Mouse (Mus musculus) MEL-GATA-1-ER (cell line): Measurements from ENCODE around the gene Wdfy2.

Source experiments
- DNase-seq: peaks from one replicate; pipeline ENCODE4 v3.0.0-alpha.2; 2012; ENCODE audit warnings: low read depth; ENCODE audit errors: extremely low read depth

Gene Wdfy2

DNA sequence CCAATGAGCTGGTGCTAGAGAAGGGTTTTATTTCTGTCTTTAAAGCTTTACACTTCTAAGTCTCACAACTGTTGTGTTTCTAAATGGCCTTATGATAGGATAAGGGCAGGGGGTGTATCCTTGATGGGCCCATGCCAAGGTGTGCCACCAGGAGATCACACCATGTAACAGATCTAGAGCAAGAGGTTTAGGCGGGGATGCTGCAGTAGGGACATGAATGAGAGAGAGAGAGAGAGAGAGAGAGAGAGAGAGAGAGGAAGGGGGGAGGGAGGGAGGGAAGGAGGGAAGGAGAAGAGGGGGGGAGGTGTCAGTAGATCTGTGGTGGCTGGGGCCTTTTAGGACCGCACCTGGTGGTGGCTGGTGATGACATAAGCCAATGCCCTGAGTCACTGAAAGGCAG lies 5.5 kb downstream of the Wdfy2 start:
- no peak for DNase-seq

DNA sequence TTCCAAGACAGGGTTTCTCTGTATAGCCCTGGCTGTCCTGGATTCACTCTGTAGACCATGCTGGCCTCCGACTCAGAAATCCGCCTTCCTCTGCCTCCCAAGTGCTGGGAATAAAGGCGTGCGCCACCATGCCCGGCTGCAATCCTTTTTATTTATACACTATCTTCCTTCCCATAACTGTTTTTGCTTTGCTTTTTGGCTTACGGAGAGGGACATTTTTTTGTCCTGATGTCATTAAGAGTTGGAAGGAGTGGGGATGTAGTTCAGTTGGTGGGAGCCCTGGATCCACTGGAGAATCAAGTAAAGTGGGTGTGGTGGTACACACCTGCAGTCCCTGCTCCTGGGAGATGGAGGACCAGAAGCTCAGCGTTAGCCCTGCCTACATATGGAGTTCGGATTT lies 6.7 kb downstream of the Wdfy2 start:
- no peak for DNase-seq

- DNase-seq: no peak
Observed at GRCm38 (mm10) chr14:62845011-62845840, 7.7 kb downstream of the Wdfy2 start.

DNA sequence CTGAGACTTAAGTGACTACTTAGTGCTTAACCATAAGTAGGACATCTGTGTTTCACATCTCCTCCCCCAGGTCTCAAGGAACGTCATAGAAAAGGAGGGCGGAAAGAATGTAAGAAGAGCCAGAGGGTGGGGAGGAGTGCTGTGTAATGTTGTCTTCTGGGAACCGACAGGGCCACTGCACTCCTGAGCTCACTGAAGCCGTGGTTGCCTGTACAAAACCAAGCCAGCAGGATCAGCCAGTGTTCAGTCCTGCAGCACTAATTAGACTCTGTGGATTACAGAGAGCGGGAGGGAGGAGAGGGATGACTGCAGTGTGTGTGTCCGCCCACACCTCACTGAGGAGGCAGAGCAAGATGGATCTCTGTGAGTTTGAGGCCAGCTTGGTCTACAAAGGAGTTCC lies 13.5 kb downstream of the Wdfy2 start:
- DNase-seq: no peak

DNA sequence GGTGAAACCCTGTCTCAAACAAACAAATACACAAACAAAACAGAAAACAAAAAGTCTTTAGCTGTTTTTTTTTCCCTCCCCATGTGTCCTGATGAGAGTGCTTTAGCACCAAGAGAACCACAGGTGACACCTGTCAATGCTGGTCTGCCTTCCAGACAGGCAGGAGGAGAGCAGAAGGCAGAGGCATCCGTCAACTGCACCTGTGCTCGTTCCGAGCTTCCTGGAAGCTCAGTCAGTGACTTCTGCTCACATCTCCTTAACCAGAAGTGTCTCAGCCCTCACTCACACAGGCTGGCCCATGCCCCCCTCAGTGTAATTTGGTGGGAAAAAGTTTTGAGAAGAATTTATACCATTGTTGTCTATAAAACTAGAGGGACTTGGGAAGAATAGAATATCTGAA lies 15.4 kb downstream of the Wdfy2 start:
- DNase-seq: no peak

- DNase-seq: no peak
Observed at GRCm38 (mm10) chr14:62855077-62855835, 17.8 kb downstream of the Wdfy2 start.

GRCm38 (mm10) chr14:62855863-62856262 lies 18.4 kb downstream of the Wdfy2 start:
- DNase-seq: no peak

DNA sequence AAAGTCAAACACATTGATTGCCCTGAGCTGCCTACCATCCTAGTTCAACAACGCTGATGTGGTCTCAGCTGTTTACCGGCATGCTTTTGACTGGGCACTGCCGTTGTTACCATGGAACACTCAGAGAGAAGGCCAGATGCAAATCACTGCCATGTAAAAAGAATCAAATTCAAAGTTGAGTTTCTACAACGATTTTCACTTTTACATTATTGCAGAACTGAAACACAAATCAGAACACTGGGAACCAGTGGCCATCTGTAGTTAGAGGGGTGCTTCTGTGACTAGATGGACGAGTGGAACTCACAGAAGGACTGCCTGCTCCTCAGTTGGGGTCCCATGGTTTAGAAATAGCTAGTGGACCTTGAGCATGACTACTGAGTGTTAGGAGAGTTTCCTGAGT lies 19.0 kb downstream of the Wdfy2 start:
- DNase-seq: no peak

- DNase-seq: no peak
Observed at GRCm38 (mm10) chr14:62857879-62858278, 20.4 kb downstream of the Wdfy2 start.

GRCm38 (mm10) chr14:62858311-62858710 lies 20.8 kb downstream of the Wdfy2 start:
- peak; percentile 58 for DNase-seq

- peak; percentile 28 for DNase-seq
Observed at GRCm38 (mm10) chr14:62862564-62862963, 25.1 kb downstream of the Wdfy2 start.

DNA sequence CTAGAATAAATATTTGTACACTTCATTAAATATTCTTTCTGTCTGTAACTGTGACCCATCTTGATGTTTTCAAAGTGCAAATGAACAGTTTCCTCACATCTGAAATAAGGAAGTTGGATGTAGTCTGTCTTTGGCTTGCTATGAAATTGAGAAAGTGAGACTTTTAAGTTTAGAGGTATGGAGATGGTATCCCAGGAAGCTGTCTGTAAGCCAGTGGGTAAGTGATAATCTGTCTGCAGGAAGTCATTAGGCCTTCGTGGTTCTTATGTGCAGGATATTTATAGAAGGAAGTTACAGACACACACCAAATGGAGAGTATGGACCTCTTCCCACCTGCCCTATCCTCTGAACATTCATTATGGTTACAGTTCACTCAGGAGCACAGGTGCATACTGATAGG lies 26.8 kb downstream of the Wdfy2 start:
- peak; percentile 57 for DNase-seq

DNA sequence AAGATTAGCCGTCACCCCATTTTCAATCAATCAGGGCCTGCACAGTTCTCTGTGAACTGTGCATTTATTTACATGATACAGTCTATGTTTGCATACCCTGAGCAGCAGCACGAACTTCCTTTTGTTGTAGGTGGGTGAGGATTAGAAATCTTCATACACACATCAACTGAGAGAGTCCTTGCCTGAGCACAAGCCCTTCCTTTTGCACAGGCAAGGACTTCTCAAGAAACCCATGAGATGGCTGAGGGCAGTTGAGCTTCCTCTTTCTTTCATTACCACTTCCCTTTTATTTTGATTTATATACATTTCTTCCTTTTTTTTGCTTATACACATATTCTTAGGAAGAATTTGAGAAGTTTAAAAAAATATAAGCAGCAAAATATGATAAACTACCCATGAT lies 27.9 kb downstream of the Wdfy2 start:
- peak; percentile 89 for DNase-seq

DNA sequence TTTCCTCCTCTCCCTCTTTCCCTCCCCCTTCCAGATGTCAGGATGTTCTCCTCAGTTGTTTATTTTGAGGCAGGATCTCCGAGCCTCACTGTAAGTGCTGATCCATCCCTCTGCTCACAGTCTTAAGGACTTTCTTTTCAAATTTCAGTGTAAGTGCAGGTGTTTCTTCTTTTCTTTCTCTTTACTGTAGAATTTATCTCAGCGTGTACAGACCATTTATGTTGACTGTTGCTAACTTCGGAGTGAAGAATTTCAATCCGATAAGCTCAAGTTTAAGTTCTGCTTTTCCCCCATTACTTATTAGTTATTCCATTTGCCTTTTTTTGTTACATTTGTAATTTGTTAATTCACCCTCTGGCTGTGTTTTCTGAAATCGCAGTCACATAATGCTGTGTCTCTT lies 29.6 kb downstream of the Wdfy2 start:
- DNase-seq: no peak

DNA sequence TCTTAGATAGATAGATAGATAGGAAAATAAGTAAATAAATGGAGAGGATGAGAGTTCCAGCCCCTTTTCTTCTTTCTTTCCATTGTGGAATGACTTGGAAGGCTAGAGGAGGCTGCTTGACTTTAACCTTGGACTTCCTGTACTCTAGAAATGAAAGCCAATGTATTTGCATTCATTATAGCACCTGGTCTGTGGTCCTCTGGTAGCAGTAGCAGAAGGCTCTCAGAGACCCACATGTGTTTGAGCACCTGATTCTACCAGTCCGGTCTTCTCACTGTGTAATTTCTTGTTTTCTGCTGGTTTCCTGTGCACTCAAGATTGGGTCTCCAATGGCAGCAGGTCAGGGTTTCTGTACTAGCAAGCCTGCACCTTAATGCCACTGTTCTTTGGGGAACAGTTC lies 30.1 kb downstream of the Wdfy2 start:
- DNase-seq: no peak

GRCm38 (mm10) chr14:62868254-62868653 lies 30.8 kb downstream of the Wdfy2 start:
- DNase-seq: no peak

DNA sequence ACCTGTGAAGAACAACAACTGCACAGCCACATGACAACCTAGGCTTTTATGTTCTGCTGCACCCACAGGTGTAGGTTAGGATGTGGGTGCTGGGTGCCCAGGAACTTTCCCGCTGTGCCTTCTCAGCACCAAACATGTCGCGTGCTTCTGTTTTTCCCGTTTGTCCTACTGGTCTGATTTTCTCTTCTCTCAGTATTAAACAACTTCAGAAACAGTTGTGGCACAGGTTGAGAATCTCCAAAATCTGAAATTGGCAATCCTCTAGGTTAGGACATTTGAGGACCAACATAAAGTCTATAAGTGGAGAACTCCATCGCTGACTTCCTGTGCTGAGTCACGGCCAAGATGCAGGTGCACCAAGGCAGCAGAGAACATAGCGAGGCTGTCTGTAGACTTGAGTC lies 32.8 kb downstream of the Wdfy2 start:
- no peak for DNase-seq

DNA sequence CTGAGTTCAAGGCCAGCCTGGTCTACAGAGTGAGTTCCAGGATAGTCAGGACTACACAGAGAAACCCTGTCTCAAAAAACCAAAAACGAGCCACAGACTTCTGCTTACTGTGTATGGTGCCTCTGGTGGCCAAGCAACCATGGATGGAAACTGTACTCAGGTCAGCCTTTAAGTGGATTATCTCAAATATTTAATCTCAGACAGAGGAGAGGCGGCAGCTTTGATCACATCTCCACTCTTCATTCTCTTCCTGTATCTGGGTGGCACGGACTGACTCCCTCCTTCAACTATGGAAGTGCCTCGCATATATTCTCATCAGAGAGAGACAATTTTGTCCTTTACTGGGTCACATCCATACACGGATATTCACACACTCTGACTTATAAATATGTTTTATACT lies 34.0 kb downstream of the Wdfy2 start:
- DNase-seq: no peak

DNA sequence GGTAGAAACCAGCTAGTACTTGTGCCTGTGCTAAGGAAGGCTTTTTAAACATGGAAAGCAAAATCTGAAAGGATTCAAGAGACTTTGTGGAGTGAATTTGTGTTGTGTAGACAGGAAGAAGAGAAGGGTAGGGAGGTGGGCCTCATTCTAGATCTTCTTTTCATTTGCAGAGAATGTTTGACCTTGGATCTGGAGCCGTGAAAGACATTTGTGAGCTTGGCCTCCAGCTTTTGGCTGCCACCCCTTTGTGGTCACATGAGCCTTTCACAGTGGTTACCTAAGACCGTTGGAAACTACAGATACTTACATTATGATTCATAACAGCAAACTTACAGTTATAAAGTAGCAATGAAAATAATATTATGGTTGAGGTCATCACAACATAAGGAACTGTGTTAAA lies 34.5 kb downstream of the Wdfy2 start:
- no peak for DNase-seq

- no peak for DNase-seq
Observed at GRCm38 (mm10) chr14:62873820-62874219, 36.3 kb downstream of the Wdfy2 start.

DNA sequence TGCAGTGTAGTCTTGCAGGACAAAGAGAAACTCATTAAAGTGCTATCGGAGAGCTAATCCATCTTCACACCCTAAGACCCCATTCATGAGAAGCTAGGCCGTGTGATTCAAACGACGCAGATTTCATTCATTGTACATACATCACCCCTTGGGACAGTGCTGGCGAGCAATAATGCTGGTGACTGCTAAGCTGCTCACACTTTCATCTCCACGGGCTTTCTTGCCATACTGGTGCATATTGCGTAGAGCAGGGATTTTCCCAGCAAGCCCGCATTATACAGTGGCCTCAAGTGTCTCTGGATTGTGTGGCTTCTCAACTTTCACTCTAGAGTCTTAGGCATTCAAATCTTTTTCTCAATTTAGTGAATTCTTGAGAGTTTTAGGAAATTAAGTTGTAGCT lies 36.9 kb downstream of the Wdfy2 start:
- no peak for DNase-seq

- peak; percentile 59 for DNase-seq
Observed at GRCm38 (mm10) chr14:62878076-62878475, 40.6 kb downstream of the Wdfy2 start.
